Mouse (Mus musculus) myocyte (in vitro differentiated cells): ENCODE results near the gene Rnf146. TPM values are rescaled to one million over a fixed set of nuclear protein-coding genes. Genes with fewer than 3 reads are reported as not detected.
A peak's percentile ranks its signal among the peaks of the same experiment; 100 is the strongest.

Source experiments
- H3K27me3 ChIP-seq: one replicate; pipeline ENCODE4 v1.6.1; 2011; ENCODE audit not compliant: control insufficient read depth, insufficient read depth, insufficient read length
- H3K36me3 ChIP-seq: one replicate; pipeline ENCODE4 v1.6.1; 2011; ENCODE audit not compliant: control insufficient read depth, insufficient read depth
- H3K4me2 ChIP-seq: one replicate; pipeline ENCODE4 v1.6.1; 2011; ENCODE audit warnings: low read depth, control low read depth
- H3K4me3 ChIP-seq: one replicate; pipeline ENCODE4 v1.5.1; 2011; ENCODE audit warnings: mild to moderate bottlenecking, control low read depth, moderate library complexity
- H3K79me2 ChIP-seq: one replicate; pipeline ENCODE4 v1.6.1; 2011; ENCODE audit not compliant: control insufficient read depth, insufficient read depth
- H3ac ChIP-seq: one replicate; pipeline ENCODE4 v1.6.1; 2011; ENCODE audit not compliant: control insufficient read depth, insufficient read length
- CEBPB ChIP-seq: IDR thresholded peaks from 2 replicates; pipeline ENCODE4 v1.6.1; 2011; ENCODE audit warnings: mild to moderate bottlenecking, moderate library complexity; ENCODE audit not compliant: poor library complexity, insufficient read depth, severe bottlenecking
- E2F4 ChIP-seq: IDR thresholded peaks from one replicate; pipeline ENCODE4 v1.6.1; 2011; ENCODE audit warnings: mild to moderate bottlenecking, control low read depth, moderate library complexity; ENCODE audit not compliant: insufficient read depth
- MAX ChIP-seq: IDR thresholded peaks from one replicate; pipeline ENCODE4 v1.6.1; 2011; ENCODE audit warnings: low read depth, mild to moderate bottlenecking, control low read depth
- MYOD1 ChIP-seq, 3 experiments: IDR thresholded peaks; one replicate each; pipeline ENCODE4 v1.6.1; 2011; ENCODE audit warnings: control low read depth in 2 of 3, low read depth in 2 of 3, mild to moderate bottlenecking in 2 of 3, moderate library complexity in 1 of 3; ENCODE audit not compliant: insufficient read length in 2 of 3, control insufficient read depth in 1 of 3
- MYOG ChIP-seq, 3 experiments: IDR thresholded peaks; one replicate each; pipeline ENCODE4 v1.6.1; 2011; ENCODE audit warnings: control low read depth in 2 of 3, low read depth in 2 of 3, mild to moderate bottlenecking in 2 of 3; ENCODE audit not compliant: insufficient read length in 2 of 3, control insufficient read depth in 1 of 3, insufficient read depth in 1 of 3
- POLR2A ChIP-seq: IDR thresholded peaks from one replicate; pipeline ENCODE4 v1.6.1; 2011; ENCODE audit warnings: low read depth, mild to moderate bottlenecking, control low read depth, moderate library complexity; ENCODE audit not compliant: insufficient read length
- POLR2AphosphoS2 ChIP-seq: IDR thresholded peaks from one replicate; pipeline ENCODE4 v1.6.1; 2011; ENCODE audit warnings: low read depth, control low read depth; ENCODE audit not compliant: insufficient read length
- REST ChIP-seq: IDR thresholded peaks from one replicate; pipeline ENCODE4 v1.6.1; 2011; ENCODE audit warnings: mild to moderate bottlenecking, control low read depth, moderate library complexity; ENCODE audit not compliant: insufficient read depth, insufficient read length
- SRF ChIP-seq: IDR thresholded peaks from one replicate; pipeline ENCODE4 v1.6.1; 2011; ENCODE audit warnings: low read depth; ENCODE audit not compliant: control insufficient read depth, insufficient read length
- TCF12 ChIP-seq: IDR thresholded peaks from one replicate; pipeline ENCODE4 v1.6.1; 2011; ENCODE audit warnings: mild to moderate bottlenecking, control low read depth; ENCODE audit not compliant: poor library complexity, insufficient read depth, severe bottlenecking
- TCF3 ChIP-seq: IDR thresholded peaks from one replicate; pipeline ENCODE4 v1.6.1; 2011; ENCODE audit warnings: low read depth, control low read depth; ENCODE audit not compliant: insufficient read length
- USF1 ChIP-seq: IDR thresholded peaks from one replicate; pipeline ENCODE4 v1.6.1; 2011; ENCODE audit warnings: low read depth, mild to moderate bottlenecking, control low read depth, moderate library complexity
- polyA plus RNA-seq: library from polyadenylated mRNA; unstranded; fragments of >200 nt; fragmentation: generic; extraction: Trizol; gene quantifications from one replicate; pipeline ENCODE4 v1.2.1, GENCODE M21; 2012; ENCODE audit warnings: missing spikeins

Gene Rnf146
- polyA plus RNA-seq, 1 experiment: 17.5 TPM

- Histone ChIP-seq H3ac (peak within 1 kb of the TSS; percentile 4), H3K4me3 (peak within 1 kb of the TSS; percentile 62), H3K79me2 (peaks cover 5% of the 10 kb centered on the region), H3K36me3 (no peaks in the 10 kb centered on the region), H3K4me2 (peak within 1 kb of the TSS; percentile 93), H3K27me3 (no peaks in the 10 kb centered on the region)
- peak; percentile 58 for TF ChIP-seq POLR2A
- no peak for TF ChIP-seq USF1
- no peak for TF ChIP-seq REST
- TF ChIP-seq MYOG (IDR thresholded peaks at IDR 0.05; ENCODE audit: control insufficient read depth in 1 of 3, insufficient read depth in 1 of 3, insufficient read length in 2 of 3, low read depth in 2 of 3): peak in 1 of 3 experiments; percentile 62
- TF ChIP-seq MYOD1 (IDR thresholded peaks at IDR 0.05; ENCODE audit: control insufficient read depth in 1 of 3, insufficient read length in 2 of 3, low read depth in 2 of 3): peak in 2 of 3 experiments; percentile 18 to 65
- no peak for TF ChIP-seq CEBPB
- peak; percentile 33 for TF ChIP-seq POLR2AphosphoS2
- TF ChIP-seq MAX: no peak
Observed at GRCm38 (mm10) chr10:29313064-29313638, 49.1 kb downstream of the Rnf146 start, which contains the start of gene Echdc1. TSS of gene Echdc1 (plus strand) at chr10:29313166.

GRCm38 (mm10) chr10:29311480-29312219 is 50.6 kb downstream of the Rnf146 start:
- H3K27me3 ChIP-seq: no peaks in the 10 kb centered on the region
- H3K4me2 ChIP-seq: peak overlapping the region; percentile 93
- peak overlapping the region; percentile 62 for H3K4me3 ChIP-seq

DNA sequence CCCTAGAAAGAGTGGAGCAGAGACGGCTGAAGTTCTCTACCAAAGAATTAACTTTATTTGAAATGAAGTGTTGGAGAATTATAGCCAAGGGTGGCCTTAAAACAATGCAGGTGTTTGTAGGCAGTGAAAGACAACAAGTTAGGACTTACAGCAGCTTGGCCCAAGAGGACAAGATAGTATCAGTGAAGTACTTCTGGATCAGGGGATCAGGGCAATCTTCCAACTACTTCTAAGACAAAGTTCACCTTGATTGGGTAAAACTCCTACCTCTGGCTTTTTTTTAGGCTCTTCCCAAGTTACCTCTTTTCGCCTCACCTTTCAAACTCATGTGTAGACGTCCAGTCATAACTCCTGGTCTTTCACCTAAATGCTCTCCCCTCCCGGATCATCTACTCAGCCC is 60.0 kb downstream of the Rnf146 start:
- no peaks in the 10 kb centered on the region for H3K27me3 ChIP-seq
- no peak for TF ChIP-seq MYOD1 (IDR thresholded peaks at IDR 0.05; ENCODE audit: control insufficient read depth in 1 of 3, insufficient read length in 2 of 3, low read depth in 2 of 3)
- no peak for TF ChIP-seq SRF
- no peak for TF ChIP-seq MAX
- TF ChIP-seq POLR2A: no peak
- TF ChIP-seq POLR2AphosphoS2: no peak
- no peak for TF ChIP-seq TCF12
- TF ChIP-seq TCF3: no peak
- no peak for TF ChIP-seq E2F4
- no peak for TF ChIP-seq CEBPB
- TF ChIP-seq USF1: no peak
- TF ChIP-seq MYOG (IDR thresholded peaks at IDR 0.05; ENCODE audit: control insufficient read depth in 1 of 3, insufficient read depth in 1 of 3, insufficient read length in 2 of 3, low read depth in 2 of 3): no peak
- TF ChIP-seq REST: no peak
- H3ac ChIP-seq: no peak overlapping the region
- no peak overlapping the region for H3K4me2 ChIP-seq
- no peaks in the 10 kb centered on the region for H3K36me3 ChIP-seq
- no peaks in the 10 kb centered on the region for H3K79me2 ChIP-seq
- no peak overlapping the region for H3K4me3 ChIP-seq

More at GRCm38 (mm10) chr10:29311480-29312219, 50.6 kb downstream of the Rnf146 start:
- H3K36me3 ChIP-seq: no peaks in the 10 kb centered on the region
- peaks cover 5% of the 10 kb centered on the region for H3K79me2 ChIP-seq
- no peak for TF ChIP-seq MYOD1 (IDR thresholded peaks at IDR 0.05; ENCODE audit: control insufficient read depth in 1 of 3, insufficient read length in 2 of 3, low read depth in 2 of 3)
- no peak for TF ChIP-seq CEBPB
- TF ChIP-seq SRF: no peak
- TF ChIP-seq REST: no peak
- TF ChIP-seq USF1: no peak
- no peak for TF ChIP-seq MYOG (IDR thresholded peaks at IDR 0.05; ENCODE audit: control insufficient read depth in 1 of 3, insufficient read depth in 1 of 3, insufficient read length in 2 of 3, low read depth in 2 of 3)
- TF ChIP-seq TCF3: no peak
- no peak for TF ChIP-seq MAX
- TF ChIP-seq E2F4: no peak
- TF ChIP-seq POLR2A: no peak
- TF ChIP-seq POLR2AphosphoS2: no peak
- no peak for TF ChIP-seq TCF12
- no peak overlapping the region for H3ac ChIP-seq

Other genes with a start within 250 kb of the Rnf146 start
- gene Soga3, start 218.6 kb downstream of the Rnf146 start, polyA plus RNA-seq: 1.6 TPM
- 0.16 TPM for gene Gm49353, start 163.5 kb downstream of the Rnf146 start, polyA plus RNA-seq
- 1.5 TPM for gene 9330159F19Rik, start 150.8 kb downstream of the Rnf146 start, polyA plus RNA-seq
- gene Echdc1, start 49.3 kb downstream of the Rnf146 start, polyA plus RNA-seq: 7.1 TPM
- gene Rspo3, start 173.4 kb upstream of the Rnf146 start, polyA plus RNA-seq: 2.1 TPM